Mouse (Mus musculus) gonadal fat pad, adult 2 months (tissue): ENCODE measurements around the gene Rps6kc1. TPM values are rescaled to one million over a fixed set of nuclear protein-coding genes. Genes with fewer than 3 reads are reported as not detected.

ENCODE experiments used
- DNase-seq: peaks from one replicate; pipeline ENCODE4 v3.0.0-alpha.2; 2012; ENCODE audit warnings: low read depth
- polyA plus RNA-seq: library from polyadenylated mRNA; depleted of rRNA; stranded (reverse); fragments of >200 nt; gene quantifications from 2 replicates; pipeline ENCODE4 v1.2.3, GENCODE M21; 2012

The Rps6kc1 gene
- polyA plus RNA-seq, 1 experiment, result 6.6 TPM

DNA sequence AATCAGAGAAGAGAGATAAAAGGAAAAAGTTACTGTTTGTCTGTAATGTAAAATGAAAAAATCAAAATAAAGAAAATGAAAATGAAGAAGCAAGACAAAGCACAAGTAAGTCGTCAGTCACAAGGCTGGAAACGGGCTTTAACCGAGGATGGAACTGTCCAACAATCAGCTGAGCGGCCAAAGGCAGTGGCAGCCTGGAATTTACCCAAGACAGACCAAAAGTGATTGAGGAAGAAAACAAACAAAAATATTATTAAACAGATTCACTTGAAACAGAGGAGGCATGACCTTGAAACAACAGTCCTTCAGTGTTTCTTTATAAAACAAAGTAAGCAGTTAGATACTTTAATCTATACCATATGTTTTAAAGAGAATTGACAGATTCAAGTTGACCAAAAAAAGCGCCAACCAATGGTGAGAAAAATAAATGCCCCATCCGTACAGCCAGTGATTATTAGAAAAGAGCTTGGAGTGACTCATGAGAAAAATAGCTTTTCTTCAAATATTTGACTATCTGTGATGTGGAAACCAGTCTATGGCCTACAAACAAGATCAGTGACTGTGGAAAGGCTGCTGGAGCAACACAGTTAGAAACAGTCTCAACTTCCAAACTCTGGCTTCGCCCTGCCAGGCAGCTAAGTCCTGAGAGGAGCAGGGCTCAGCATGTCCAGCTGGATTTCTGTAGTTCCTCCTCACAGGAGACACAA is 77.2 kb downstream of the Rps6kc1 start:
- no peak for DNase-seq

- DNase-seq, result peak; percentile 49
Measured at GRCm38 (mm10) chr1:190832965-190833630, 78.5 kb downstream of the Rps6kc1 start.

- no peak for DNase-seq
Measured at GRCm38 (mm10) chr1:190831839-190832497, 79.6 kb downstream of the Rps6kc1 start.

DNA sequence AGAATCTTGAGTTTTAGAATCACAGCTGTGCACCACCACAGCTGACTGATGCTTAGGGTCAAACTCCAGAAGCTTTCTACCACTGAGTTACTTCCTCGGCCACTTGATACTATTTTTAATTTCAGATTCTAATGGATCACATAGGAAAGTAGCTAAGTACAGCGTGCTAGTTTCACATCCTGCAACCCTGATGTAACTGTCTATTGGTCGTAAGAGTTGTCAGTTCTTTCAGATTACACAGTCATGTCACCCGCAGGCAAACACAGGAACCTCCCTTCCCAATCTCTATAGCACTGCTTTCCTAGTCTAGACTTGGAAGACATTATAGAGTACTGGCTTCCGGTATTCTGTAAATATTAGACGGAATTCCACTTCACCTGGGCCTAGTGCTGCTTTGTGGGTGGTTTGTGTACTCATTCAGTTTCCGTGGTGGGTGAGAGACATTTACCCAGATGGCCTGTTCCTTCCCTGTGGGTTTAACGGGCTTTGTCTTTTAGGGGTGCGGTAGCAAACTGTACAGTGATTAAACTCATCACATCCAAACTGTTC is 85.0 kb downstream of the Rps6kc1 start:
- DNase-seq, result no peak

GRCm38 (mm10) chr1:190823745-190824144 is 87.8 kb downstream of the Rps6kc1 start:
- DNase-seq, result no peak

GRCm38 (mm10) chr1:190816141-190816540 is 95.4 kb downstream of the Rps6kc1 start:
- DNase-seq, result no peak

- DNase-seq, result no peak
Measured at GRCm38 (mm10) chr1:190810408-190810807, 101.2 kb downstream of the Rps6kc1 start.

DNA sequence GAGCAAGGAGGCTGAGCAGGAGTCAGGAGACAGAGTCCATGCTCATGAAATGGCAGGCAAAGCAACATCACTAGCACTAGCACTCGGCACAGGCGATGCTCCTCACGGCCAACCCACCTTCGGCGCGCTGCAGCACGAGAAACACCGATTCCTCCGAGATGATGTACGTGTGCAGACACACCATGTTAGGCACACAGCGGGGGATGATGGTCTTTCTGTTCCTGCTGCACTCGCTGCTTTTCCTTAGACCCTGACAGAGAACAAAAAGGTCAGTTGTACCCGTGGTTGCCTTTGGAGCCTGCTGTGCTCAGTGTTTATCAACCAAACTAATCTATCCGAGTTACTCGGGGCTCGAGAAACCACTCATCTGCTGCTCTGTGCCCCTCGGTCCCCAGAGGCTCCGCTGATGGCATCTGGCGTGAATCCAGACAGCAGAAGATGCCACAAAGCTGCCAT is 102.8 kb downstream of the Rps6kc1 start:
- no peak for DNase-seq

GRCm38 (mm10) chr1:190806817-190807216 is 104.8 kb downstream of the Rps6kc1 start:
- DNase-seq, result no peak

DNA sequence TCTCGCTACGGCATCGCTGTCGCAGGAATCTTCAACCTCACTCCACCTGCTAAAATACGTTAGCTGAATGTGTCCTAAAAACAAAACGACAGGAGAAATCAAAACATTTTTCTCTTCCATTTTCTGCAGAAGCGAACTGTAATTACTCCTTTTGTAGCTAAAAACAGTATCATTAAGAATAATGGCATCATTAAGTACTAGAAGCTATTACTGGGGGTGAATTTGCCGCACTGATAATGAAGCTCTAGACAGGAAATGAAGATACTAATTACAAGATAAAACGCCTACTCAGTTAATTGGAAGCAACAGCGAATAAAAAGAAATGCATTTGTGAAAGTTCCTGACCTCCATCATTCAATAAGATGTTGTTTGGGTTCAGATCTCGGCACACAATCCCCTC is 112.9 kb downstream of the Rps6kc1 start:
- DNase-seq, result no peak

DNA sequence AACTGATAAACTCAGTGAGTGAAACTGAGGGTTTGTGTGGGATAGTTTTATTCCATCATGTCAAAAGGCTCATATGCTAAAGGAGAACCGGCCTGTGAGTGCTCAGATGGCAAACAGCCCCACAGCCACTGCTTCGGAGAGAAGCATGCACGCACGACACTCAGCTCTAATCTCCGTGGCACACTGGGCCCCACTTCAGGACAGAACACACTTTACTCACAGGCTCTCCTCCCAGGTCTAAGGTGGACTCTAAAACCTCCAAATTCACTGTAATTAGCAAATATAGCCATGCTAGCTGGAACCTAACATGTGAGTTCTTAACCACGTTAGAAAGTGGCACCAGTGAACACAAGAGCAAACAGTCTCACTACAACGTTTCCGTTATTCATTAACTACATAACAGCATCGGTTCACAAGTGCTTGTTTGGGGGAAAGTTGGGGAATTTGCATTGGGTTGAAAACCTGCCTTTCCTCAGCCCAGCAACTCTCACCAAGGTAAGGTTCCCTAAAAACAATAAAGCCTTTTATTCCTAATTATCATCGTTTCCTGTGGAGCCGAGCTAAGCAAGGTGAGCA is 114.0 kb downstream of the Rps6kc1 start:
- no peak for DNase-seq

- DNase-seq, result no peak
Measured at GRCm38 (mm10) chr1:190796745-190797482, 114.7 kb downstream of the Rps6kc1 start.

DNA sequence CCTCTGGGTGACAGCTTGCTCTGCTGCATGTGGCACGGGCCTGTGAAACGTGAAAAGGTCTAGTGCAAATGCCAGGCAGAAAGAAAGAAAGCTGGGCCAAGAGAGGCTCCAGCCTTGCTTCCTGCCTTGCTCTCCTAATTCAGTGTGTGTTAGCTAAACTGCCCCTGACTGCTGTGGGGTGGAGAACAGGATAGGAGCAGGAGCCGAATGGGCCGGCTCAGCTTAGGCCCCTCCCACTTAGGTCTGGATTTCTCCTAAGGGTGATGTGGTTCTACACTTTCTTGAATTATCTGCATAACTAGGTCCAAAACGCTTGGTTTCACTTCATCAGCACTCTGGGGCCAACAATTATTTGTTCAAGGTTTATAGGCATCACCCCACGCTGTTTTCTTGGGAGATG is 119.9 kb downstream of the Rps6kc1 start:
- no peak for DNase-seq

DNA sequence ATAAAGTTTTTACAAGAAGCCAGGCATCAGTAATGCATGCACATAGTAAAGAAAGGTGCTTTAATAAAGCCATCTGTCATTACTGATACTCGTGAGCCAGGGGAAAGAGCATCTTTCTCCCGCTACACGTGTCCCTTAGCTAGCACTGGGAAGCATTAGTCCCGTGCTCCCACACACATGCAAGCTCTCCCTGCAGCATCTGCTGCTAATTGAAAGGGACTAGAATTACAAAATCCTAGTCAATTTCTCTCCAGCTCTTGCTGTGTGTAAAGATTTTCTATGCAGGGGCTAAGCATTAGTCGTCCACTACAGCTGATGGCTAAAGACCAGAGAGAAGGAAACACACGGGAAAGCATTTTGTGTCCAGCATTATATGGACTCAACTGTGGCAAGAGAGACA is 120.8 kb downstream of the Rps6kc1 start:
- DNase-seq, result no peak

DNA sequence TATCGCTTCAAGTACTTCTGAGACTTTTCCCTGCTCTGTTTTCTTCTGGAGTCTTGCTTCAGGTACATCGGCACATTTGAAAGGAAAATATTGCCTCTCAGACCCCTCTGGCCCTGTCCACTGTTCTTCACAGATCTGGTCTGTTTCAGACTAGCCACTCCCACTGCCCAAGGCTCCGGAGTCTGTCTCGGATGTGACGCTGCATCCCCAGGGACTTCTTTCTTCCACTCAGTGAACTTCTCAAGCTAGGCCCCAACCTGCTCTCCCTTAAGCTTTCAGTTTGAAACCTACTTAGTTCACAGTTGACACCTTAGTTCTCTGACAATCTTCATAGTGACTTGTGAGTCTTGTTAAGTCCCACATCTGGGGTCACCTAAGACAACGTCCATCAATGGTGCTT is 133.9 kb downstream of the Rps6kc1 start:
- no peak for DNase-seq

DNA sequence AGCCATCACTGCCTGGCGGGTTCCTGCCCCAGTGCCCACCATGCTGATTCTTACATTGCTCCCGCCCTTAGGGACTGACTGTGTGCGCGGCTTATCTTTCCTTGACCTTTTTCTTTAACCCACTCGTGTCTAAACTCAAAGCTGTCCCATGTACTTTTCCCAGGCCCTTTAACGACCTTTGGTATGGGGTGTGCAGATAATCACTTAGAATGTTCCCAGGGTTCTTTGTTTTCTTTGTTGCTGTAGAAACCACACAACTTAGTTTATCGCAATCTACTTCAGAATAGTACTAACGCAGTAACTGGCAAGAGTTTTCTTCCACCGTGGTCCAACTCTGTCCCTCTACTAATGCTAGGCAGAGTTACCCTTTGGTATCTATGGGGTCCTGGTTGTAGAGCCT is 135.3 kb downstream of the Rps6kc1 start:
- no peak for DNase-seq

DNA sequence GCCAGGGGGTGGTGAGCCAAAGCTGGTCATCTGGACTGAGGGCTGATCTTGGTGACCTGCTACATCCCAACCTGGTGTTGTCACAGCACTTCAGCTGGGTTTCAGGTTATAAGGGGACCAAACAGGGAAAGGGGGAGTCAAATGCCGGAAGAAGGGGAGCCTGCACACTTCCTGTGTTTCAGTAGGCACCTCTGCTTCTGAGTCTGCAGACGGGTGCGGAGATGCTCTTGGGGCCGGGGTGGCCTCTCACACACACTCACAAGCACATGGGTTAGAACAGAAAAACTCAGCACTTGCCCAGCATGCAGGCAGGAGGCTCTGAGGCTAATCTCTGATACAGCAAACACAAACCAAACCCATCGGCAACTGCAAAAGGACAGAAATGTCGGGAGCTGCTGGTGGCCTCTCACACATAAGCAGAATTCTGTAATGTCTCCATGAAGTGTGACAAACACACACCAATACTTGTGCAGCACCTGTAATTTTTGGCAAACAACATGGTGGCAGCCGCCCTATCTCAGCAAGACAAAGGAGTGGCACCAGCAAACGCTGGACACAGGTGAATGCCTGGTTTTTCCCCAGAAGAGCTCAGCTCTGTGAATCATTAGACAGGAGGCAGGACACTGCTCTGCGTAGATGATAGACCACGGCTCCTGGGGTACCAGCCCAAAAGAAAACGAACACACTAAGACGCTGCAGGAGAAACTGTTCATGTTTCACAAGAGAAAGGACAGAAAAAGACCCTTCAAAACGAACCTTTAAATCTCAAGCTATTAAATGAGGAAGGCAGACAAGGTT is 139.3 kb downstream of the Rps6kc1 start:
- no peak for DNase-seq

DNA sequence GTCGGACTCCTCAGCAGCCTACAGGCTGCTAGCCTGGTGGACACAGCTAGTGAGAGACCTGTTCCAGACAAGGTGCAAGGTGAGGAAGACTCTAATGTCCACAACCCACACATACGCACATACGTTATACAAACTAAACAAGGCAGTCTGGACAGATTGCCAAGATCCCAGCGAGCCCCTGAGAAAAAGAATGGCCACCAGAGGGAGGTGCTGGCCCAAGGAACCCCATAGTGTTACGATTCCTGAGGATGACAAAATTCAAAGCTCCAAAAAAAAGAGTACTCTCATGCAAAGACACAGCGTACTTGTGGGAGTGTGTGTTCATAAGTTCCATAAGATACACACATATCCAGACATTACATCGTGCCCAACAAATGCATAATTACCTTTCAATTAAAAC is 141.8 kb downstream of the Rps6kc1 start:
- DNase-seq, result no peak

DNA sequence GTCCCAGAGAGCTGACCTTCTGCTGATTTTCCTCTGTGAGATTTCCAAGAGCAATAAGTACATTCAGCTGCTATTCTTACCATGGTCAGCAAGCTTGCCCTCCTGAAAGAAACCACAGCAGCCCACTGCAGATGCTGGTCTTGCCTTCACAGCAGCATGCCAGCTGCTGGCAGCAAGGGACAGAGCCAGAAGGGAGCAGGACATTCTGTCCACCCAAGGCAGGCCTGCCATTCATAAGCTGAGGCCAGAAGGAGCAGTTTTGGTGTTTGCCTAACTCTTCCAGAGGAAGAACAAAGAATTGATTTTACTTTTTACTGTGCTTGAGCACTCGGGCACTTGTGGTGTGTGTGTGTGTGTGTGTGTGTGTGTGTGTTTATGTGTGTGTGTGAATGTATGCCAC is 143.3 kb downstream of the Rps6kc1 start:
- no peak for DNase-seq

DNA sequence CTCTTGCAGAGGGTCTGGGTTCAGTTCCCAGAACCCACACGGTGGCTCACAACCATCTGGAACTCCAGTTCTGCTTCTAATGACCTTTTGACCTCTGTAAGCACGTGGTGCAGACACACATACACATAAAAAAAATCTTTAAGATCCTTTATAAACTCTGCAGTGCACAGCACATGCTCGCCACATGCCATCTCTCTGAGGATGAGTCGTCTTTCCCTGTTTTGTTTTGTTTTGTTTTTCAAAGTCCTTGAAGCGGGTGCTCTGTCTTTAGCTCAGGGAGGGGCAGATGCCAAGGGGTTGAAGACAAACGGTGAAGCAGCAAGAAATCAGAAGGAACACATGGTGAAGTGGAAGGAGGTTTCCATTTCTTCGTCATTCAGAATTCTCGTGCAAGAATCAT is 143.9 kb downstream of the Rps6kc1 start:
- DNase-seq, result no peak

- no peak for DNase-seq
Measured at GRCm38 (mm10) chr1:190766800-190767199, 144.8 kb downstream of the Rps6kc1 start.
